Mouse (Mus musculus) gastrocnemius, postnatal 14 days (tissue): ENCODE measurements at regions not wholly inside any gene's neighbourhood (a gene's known extent, or its start where the extent isn't known, plus 50 kb on each side); places are given as distances from the start of the nearest gene placed in this dataset.

Source experiments
- DNase-seq: peaks from one replicate; pipeline ENCODE4 v3.0.0; 2021; ENCODE audit warnings: mixed read lengths
- intact Hi-C: fragments of 180-260 bp; cut with DNase I; formaldehyde crosslinking; loops from one replicate; pipeline ENCODE4 v1.15.1; 2025; ENCODE audit warnings: low total_unique reads

GRCm38 (mm10) chr15:60390336-60390735 is 373.9 kb upstream of the 4933412E24Rik start:
- DNase-seq = no peak
- intact Hi-C loops = no loop called here

DNA sequence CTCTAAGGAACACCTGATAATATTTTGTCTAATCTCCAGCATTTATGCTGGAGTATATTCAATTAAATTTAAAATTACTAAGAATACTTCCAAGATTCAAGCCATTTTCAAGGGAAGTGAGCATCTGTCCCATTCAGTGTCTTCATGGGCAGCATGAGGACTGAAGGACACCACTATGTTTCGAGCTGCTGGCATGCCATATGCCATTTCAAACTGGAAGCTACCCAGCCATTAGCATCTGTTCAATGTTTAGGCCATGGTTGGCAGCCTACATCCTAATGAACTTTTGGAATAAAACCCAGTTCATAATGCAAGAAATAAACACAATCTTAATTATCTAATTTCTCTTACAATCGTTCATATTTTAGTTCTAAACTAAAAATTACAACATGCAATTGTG is 371.5 kb upstream of the 4933412E24Rik start:
- no peak for DNase-seq
- intact Hi-C loops = no loop called here
